Mouse (Mus musculus): ENCODE measurements around the gene Stk40.

GRCm38 (mm10) chr4:126058997-126059362 is 44.8 kb upstream of the Stk40 start:
- TF ChIP-seq CTCF (IDR thresholded peaks at IDR 0.05; ENCODE audit: control insufficient read depth, insufficient read depth, low read length): no peak
- no peak for TF ChIP-seq POLR2A (IDR thresholded peaks at IDR 0.05; ENCODE audit: borderline replicate concordance, control insufficient read depth, low read depth, low read length)
